Mouse (Mus musculus) retina, postnatal 1 day (tissue): ENCODE results near the gene Stk26.

ENCODE experiments used
- DNase-seq: peaks from one replicate; pipeline ENCODE4 v3.0.0-alpha.2; 2012

The Stk26 gene

GRCm38 (mm10) chrX:50926893-50927545, 86.2 kb downstream of the Stk26 start:
- DNase-seq = no peak

DNA sequence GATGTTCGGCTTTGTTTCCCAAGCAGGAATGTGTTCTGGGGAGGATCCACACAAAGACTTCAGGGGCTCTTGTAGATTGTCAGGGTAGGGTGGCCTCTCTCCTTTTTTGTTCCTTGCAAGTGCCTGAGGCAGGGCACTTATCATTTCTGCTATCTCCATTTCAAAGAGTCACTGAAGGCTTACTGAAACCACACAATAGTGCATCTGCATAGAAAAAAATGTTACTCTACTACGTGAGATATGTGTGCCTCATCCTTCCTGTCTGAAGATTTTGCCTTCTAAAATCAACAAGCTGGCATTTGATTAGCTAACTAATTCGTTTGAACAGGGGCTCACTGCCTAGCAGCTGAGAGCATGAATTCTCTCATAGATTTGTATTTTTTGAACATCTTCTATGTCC, 89.5 kb downstream of the Stk26 start:
- no peak for DNase-seq

DNA sequence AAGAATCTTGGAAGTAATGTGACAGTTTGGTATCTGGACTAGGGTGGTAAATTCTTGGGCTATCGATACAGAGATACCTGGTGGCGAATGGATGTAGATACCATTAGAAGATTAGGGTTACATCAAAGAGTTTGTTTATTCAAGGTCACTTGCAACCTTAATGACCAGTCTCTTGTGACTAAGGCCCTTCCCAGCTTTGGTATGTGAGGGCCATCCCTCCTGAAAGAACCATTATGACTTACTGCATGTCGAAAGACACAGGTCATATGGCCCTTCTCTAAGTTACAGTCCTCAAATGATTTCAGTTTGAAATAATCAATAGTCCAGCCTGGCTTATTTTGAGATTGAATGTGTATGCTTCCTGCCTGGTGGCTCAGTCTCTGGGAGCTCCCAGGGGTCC, 96.3 kb downstream of the Stk26 start:
- DNase-seq = no peak

DNA sequence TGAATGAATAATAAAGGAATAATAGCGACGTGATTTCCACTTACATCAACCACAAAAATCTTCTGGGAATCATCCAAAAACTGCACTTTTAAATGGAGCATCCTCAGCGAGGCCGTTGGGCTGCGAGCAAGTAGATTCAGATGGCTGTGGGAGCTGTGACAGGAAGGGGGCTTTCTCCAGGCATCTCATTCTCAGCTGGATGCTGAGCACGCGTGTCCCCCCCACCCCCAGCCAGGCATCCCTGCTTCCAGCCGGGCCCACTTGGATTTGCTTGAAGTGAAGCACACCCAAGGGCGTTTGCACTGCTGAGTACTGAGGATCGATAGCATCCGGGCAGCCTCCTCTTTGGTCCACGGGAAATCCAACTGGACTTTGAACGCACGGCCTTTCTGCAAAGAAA, 101.8 kb downstream of the Stk26 start, which contains the start of gene Frmd7:
TSS of gene Frmd7 (minus strand) at position 101 of the 400 bp plus-strand sequence.
- no peak for DNase-seq
